Mouse (Mus musculus) thymus, postnatal 14 days (tissue): ENCODE measurements around the gene March1.
"Not testable (repeated sequence)": the region's sequence is repeated elsewhere in the genome, so short reads cannot be mapped to it uniquely, and the experiment has no call there.

Source experiments
- DNase-seq: peaks from one replicate; pipeline ENCODE4 v3.0.0; 2021

Gene March1

DNA sequence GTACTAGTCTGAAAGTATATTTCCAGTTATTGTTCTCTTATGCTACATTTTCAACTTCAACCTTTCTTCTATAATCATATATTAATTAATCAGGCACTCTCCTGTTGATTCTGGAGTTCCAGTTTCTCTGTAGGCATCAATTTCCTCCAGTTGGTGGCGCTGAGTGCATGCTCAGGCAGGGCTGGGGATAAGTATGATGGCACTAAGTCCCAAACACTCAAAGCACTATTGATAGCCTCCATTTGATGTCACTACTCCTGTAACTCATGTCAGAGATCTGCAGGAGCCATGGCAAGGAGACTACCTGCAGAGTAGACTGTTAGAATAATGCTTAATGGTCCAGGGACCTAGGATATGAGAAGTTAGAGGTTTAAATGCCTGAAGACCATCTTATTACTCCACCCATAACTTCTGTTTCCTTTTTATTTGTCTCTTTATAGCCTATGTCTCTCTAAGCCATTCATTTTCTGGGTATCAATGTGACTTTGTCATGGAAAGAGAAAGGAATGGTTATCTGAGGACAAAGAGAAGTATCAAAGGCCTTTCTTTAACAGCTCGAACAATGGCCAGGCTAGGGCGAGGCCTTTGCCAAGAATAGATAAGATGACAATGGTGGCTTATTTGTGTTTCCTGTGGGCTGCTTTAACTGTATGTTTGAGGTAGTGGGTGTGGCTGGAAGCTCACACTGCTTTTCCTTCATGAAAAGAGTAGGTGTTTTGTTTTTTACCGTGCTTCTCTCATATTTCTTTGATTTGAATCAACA is 705.5 kb downstream of the March1 start:
- DNase-seq, result peak; percentile 3

DNA sequence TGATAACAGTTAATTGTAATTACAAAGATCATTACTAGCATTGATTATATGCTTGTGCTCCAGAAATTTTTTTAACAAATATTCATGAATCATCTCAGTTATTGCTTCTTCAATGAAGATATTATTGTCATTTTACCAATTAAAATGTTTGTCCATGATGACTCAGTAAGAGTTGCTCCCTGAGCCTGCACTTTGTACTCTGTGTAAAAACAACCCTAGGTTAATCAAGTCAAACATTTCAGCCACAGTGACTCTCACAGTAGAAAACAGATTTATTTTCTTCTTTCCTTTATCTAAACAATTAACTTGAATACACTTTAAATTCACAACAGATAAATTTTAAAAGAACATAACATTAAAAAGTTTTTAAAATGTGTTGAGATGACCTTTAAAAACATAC is 708.7 kb downstream of the March1 start:
- no peak for DNase-seq

DNA sequence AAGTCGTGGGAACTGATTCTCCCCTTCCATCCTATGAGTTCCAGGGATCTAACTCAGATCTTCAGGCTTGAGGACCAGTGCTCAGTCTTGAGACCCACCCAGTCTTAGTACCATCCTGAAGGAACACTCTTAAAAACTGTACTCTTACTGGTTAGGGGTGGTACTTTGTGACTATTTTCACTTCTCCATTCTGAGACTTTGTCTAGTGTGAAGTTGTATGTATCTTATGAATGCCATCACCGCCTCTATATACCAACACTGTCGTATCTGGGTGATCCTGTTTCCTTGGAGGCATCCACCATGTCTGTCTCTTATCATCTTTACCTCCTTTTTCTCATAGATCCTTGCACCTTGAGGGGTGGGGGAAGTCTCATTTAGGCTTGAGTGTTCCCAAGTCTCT is 714.5 kb downstream of the March1 start:
- no peak for DNase-seq

GRCm38 (mm10) chr8:66334265-66334664 is 716.6 kb downstream of the March1 start:
- no peak for DNase-seq

DNA sequence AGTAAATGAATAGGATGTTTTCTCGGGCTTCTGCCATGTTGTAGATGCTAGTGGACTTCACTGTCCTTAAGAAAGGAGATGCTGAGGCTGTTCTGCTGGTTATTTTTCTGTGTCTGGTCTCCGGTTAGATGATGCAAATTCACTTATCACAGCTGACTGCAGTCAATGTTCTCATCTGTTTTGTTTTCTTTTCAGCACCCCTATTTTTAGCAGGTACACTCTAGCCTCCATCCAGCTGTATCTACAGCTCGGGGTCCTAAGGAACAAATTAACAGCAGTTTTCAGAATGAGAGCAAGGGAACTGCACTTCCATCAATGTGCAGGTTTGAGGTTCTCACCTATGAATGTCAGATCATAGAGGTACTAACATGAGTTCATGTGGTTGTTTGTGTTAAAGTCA is 721.9 kb downstream of the March1 start:
- no peak for DNase-seq

- no peak for DNase-seq
Measured at GRCm38 (mm10) chr8:66342928-66343327, 725.2 kb downstream of the March1 start.

DNA sequence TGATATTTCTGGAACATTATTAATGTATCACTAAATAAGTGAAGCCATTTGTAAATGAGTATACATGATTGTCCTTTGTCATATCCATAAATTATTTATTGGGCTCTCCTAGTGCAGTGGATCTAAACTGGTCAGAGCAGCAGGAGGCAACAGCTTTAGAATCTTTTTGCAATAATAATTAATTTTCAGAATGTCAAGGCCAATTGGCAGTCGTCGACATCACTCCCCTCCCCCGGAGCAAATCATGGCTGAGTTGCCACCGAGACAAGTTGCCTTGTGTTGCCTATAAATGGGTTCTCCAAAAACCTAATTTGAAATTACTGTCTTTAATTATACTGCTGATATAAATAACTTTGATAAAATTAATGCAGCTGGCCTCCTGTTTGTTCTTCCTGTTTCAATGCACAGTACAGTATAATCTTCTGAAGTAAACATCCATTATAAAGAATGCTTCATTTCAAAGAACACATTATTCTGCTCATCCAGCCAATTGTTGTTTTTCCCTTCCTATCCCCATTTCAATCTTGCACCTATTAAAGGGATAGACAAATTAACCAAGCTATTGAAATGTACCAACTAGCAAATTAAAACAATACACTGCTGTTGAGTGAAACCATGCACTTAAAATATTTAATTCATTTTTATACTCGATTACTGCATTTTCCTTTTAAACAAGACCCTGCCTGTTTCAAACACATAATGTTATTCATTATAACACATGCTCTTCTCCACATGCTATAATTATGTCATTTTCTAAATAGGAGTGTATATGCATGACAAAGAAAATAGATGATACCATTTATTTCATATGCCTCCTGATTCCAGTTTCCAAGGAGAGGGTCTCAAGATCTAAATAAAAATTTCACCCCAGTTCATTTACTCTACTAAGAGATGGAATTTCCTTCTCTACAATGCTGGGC is 745.4 kb downstream of the March1 start:
- DNase-seq, result no peak

- no peak for DNase-seq
Measured at GRCm38 (mm10) chr8:66383694-66384373, 766.1 kb downstream of the March1 start.

- DNase-seq, result no peak
Measured at GRCm38 (mm10) chr8:66386008-66386407, 768.3 kb downstream of the March1 start.

GRCm38 (mm10) chr8:66388693-66389092 is 771.0 kb downstream of the March1 start:
- DNase-seq, result no peak

- no peak for DNase-seq
Measured at GRCm38 (mm10) chr8:66391554-66391953, 773.9 kb downstream of the March1 start.

- DNase-seq, result no peak
Measured at GRCm38 (mm10) chr8:66392900-66393299, 775.2 kb downstream of the March1 start.

- no peak for DNase-seq
Measured at GRCm38 (mm10) chr8:66394148-66394547, 776.4 kb downstream of the March1 start.

GRCm38 (mm10) chr8:66397811-66398210 is 780.1 kb downstream of the March1 start:
- DNase-seq, result no peak

DNA sequence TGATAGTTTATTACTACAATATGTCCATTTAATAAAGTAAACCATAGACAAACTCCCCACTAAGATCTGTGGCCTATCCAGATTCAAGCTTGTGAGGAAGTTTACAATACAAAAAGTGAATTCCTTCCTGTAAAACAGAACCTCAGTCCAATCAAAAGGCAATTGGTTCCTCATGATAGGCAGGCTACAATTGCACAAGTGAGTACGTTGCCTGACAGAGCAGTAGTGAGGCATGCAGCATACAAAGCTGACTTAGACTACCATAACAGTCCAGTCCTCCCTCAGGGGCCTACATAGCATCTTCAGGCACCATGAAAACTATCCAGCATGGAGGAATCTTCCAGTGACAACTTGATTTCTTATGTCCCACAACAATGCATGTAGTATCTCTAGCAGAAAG is 782.4 kb downstream of the March1 start:
- no peak for DNase-seq

DNA sequence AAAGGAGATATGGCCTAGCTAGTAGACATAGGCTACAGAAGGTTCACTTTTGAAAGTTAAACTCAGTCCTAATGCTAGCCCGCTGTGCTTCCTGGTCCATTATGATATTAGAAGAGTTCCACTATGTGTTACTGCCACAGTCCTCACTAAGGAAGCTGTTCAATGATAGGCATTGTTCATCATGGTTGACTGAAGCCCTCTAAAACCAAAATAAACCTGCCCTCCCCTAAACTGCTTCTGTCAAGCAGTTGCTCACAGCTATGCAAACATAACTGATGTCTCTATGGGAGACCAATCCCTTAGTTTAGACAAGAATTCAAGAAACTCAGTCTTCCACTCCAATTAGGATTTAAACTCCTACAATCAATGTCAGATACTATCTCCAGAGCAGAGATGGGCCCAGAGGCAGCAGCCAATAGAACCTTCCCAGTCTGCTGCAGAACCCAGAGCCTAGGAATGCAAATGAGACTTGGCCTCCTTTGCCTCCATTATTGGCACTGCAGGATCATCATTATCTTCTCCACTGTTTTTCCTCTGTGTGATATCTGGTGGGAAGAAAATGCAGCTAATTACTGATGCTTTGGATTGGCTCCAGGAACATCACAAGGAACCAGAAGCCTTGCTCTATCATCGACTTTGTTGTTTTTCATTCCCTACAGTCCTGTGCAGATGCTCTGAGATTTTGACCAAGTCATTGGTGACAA is 787.2 kb downstream of the March1 start:
- no peak for DNase-seq

GRCm38 (mm10) chr8:66405796-66406195 is 788.1 kb downstream of the March1 start:
- DNase-seq, result not testable (repeated sequence)

- no peak for DNase-seq
Measured at GRCm38 (mm10) chr8:66406596-66407361, 789.1 kb downstream of the March1 start.

DNA sequence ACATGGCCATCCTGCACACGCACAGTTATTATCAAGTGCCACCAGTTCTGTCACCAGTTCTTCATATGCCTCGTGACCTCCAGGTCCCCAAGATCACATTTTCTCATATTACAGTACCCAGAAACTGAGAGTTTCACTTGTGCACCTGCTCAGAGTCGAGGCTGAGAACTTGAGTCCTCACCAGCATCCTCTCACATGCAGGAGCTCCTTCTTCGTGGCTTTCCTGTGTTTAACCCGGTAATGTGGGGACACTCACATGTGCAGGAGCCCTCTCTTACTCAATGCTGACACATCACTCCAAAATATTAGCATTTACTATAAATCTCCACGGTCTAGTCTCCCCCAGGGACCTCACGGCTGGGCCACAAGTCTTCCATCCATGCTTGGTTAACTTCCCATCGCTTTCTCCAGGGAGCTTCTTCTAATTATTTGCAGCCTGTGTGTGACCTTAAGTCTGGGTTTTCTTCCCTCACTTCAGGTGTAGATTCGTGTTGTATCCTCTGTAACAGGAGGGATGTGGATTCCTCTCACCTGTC is 792.4 kb downstream of the March1 start:
- DNase-seq, result no peak

GRCm38 (mm10) chr8:66413101-66413500 is 795.4 kb downstream of the March1 start:
- no peak for DNase-seq

DNA sequence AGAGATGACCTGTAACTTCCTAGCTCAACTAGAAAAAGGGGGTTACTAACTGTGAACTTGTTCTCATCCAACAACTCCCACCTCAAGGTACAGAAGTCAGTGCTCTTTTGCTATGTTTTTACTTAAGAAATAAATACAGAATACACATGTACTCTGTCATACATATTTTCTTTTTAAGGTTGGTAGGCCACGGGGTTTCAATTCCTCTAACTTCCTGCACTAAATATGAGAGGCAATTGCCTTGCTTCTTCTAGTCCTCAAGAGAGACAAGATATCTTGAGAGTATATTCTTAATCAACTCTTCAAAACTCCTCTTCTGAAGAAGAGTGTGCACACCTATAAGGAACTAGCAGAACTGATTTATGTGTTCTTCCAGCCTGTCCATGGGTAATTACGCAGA is 797.5 kb downstream of the March1 start:
- DNase-seq, result no peak

GRCm38 (mm10) chr8:66417591-66417990 is 799.9 kb downstream of the March1 start:
- not testable (repeated sequence) for DNase-seq
